Mouse (Mus musculus) cerebellum, adult 11 months (tissue): ENCODE measurements at regions not wholly inside any gene's neighbourhood (a gene's known extent, or its start where the extent isn't known, plus 50 kb on each side); places are given as distances from the start of the nearest gene placed in this dataset.

Experiments used
- DNase-seq: peaks from one replicate; pipeline ENCODE4 v3.0.0; 2022

GRCm38 (mm10) chr13:52702201-52702611, 119.2 kb downstream of the Syk start:
- no peak for DNase-seq

- no peak for DNase-seq
These were observed 120.6 kb downstream of the Syk start for GRCm38 (mm10) chr13:52703401-52704164.

GRCm38 (mm10) chr13:52704673-52705072, 121.7 kb downstream of the Syk start:
- DNase-seq: no peak

- DNase-seq: no peak
These were observed 126.6 kb downstream of the Syk start for GRCm38 (mm10) chr13:52709580-52709979.

- DNase-seq: peak; percentile 61
These were observed 128.9 kb downstream of the Syk start for GRCm38 (mm10) chr13:52711713-52712369.

- DNase-seq: no peak
These were observed 138.5 kb downstream of the Syk start for GRCm38 (mm10) chr13:52721463-52721862.

GRCm38 (mm10) chr13:52722718-52723117, 139.7 kb downstream of the Syk start:
- DNase-seq: no peak

- DNase-seq: no peak
These were observed 143.1 kb downstream of the Syk start for GRCm38 (mm10) chr13:52726043-52726442.

- no peak for DNase-seq
These were observed 143.6 kb downstream of the Syk start for GRCm38 (mm10) chr13:52726525-52726924.

GRCm38 (mm10) chr13:52735453-52735933, 152.5 kb downstream of the Syk start:
- DNase-seq: no peak

GRCm38 (mm10) chr13:52735934-52736523, 153.1 kb downstream of the Syk start:
- no peak for DNase-seq

- DNase-seq: no peak
These were observed 155.2 kb downstream of the Syk start for GRCm38 (mm10) chr13:52738095-52738660.

- DNase-seq: no peak
These were observed 158.4 kb downstream of the Syk start for GRCm38 (mm10) chr13:52741371-52741770.

- no peak for DNase-seq
These were observed 173.0 kb downstream of the Syk start for GRCm38 (mm10) chr13:52756005-52756404.

- DNase-seq: no peak
These were observed 163.8 kb downstream of the Auh start for GRCm38 (mm10) chr13:52765508-52766181.

- no peak for DNase-seq
These were observed 163.2 kb downstream of the Auh start for GRCm38 (mm10) chr13:52766236-52766635.

GRCm38 (mm10) chr13:52769956-52770355, 159.5 kb downstream of the Auh start:
- DNase-seq: no peak

GRCm38 (mm10) chr13:52771518-52771917, 158.0 kb downstream of the Auh start:
- no peak for DNase-seq

GRCm38 (mm10) chr13:52772081-52772480, 157.4 kb downstream of the Auh start:
- DNase-seq: no peak

GRCm38 (mm10) chr13:52777396-52778034, 152.0 kb downstream of the Auh start:
- no peak for DNase-seq

GRCm38 (mm10) chr13:52778848-52779247, 150.6 kb downstream of the Auh start:
- DNase-seq: no peak
